Mouse (Mus musculus): ENCODE results near the gene Ddx20. TPM values are rescaled to one million over a fixed set of nuclear protein-coding genes. Genes with fewer than 3 reads are reported as not detected.

Ddx20 gene
- polyA plus RNA-seq, 1 experiment from 2014 or later: 40.3 TPM

DNA sequence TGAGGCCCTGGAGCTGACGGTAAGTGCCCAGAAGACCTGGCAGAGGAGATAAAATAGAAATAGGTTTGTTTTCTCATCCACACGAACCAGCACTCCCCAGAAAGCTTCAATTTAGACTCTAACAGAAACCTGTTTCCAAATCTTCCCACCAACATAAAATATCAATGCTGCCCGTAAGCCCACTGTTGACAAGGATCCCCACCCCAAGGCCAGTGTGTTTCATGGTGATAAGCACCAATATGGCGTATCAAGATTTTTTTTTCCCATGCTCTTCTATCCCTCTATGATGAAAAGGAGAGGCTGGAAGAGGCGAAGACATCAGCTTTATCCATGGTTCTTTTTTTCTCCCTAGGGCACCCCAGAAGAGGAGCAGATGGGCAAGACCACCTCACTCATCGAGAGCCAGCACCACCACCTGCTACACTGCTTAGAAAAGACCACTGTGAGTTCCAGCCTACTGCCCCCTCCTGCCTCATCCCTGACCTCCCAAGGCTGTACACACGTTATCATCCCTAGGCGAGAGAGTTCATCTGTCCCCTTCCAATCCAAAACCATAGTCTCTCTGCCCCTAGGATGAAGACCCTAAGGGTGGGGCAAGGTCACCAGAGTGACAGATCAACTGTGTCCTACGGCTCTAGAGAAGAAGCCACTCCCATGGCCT, 22.1 kb downstream of the Ddx20 start:
- Histone ChIP-seq H3K4me1 (ENCODE audit: control insufficient read depth, insufficient read depth, low read length) (no peaks in the 10 kb centered on the region), H3K27me3 (ENCODE audit: control insufficient read depth, insufficient read depth, low read length) (no peaks in the 10 kb centered on the region), H3K4me3 (ENCODE audit: low read length) (no peak overlapping the region), H3K9me3 (ENCODE audit: control insufficient read depth, low read length) (no peaks in the 10 kb centered on the region), H3K27ac (ENCODE audit: low read depth, low read length) (no peak overlapping the region), H3K36me3 (ENCODE audit: control insufficient read depth, insufficient read depth, low read length) (no peaks in the 10 kb centered on the region), H3K9ac (ENCODE audit: low read depth, low read length) (no peak overlapping the region), H3K4me2 (replicated peaks; ENCODE audit: low read depth, low read length) (no peak overlapping the region)
- 79% methylated on average over 9 of the region's 9 CpGs for WGBS
- ATAC-seq (ENCODE audit: low FRiP score, low TSS enrichment): no peak

DNA sequence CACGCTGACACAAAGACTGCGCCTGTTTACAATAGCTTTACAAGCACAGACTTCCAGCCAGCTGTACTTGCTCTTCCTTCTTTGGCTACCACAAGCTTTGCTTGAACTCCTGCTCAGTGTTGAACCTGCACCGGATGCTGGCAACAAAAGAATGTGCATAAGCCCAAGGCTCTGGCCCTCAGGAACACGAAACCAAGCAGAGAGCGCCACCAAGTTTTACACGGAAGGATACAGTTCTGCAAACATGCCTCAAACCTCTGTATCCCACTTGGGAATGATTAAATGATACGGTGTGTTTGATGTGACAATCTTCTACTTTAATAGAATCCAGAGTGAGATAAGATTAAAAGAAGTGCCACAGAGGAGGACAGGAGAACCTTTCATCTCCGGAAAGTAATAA, 24.3 kb downstream of the Ddx20 start:
- Histone ChIP-seq H3K4me2 (replicated peaks; ENCODE audit: low read depth, low read length) (no peak overlapping the region), H3K9ac (ENCODE audit: low read depth, low read length) (no peak overlapping the region), H3K27ac (ENCODE audit: low read depth, low read length) (no peak overlapping the region), H3K27me3 (ENCODE audit: control insufficient read depth, insufficient read depth, low read length) (no peaks in the 10 kb centered on the region), H3K4me3 (ENCODE audit: low read length) (no peak overlapping the region), H3K9me3 (ENCODE audit: control insufficient read depth, low read length) (no peaks in the 10 kb centered on the region), H3K4me1 (ENCODE audit: control insufficient read depth, insufficient read depth, low read length) (no peaks in the 10 kb centered on the region), H3K36me3 (ENCODE audit: control insufficient read depth, insufficient read depth, low read length) (no peaks in the 10 kb centered on the region)
- no peak for ATAC-seq (ENCODE audit: low FRiP score, low TSS enrichment)
- 79% methylated on average over 8 of the region's 8 CpGs for WGBS

- no peak for ATAC-seq (ENCODE audit: low FRiP score, low TSS enrichment)
- H3K4me3 ChIP-seq (ENCODE audit: low read length): no peak overlapping the region
- no peaks in the 10 kb centered on the region for H3K27me3 ChIP-seq (ENCODE audit: control insufficient read depth, insufficient read depth, low read length)
- no peaks in the 10 kb centered on the region; the same call in 1 of the 2 replicates for H3K9me3 ChIP-seq (ENCODE audit: control insufficient read depth, low read length)
- no peaks in the 10 kb centered on the region for H3K4me1 ChIP-seq (ENCODE audit: control insufficient read depth, insufficient read depth, low read length)
- H3K9ac ChIP-seq (ENCODE audit: low read depth, low read length): no peak overlapping the region
- H3K36me3 ChIP-seq (ENCODE audit: control insufficient read depth, insufficient read depth, low read length): no peaks in the 10 kb centered on the region
- 70% methylated on average over 2 of the region's 2 CpGs for WGBS
- H3K27ac ChIP-seq (ENCODE audit: low read depth, low read length): no peak overlapping the region
- no peak overlapping the region for H3K4me2 ChIP-seq (replicated peaks; ENCODE audit: low read depth, low read length)
These were observed 26.8 kb downstream of the Ddx20 start for GRCm38 (mm10) chr3:105660530-105660929.

DNA sequence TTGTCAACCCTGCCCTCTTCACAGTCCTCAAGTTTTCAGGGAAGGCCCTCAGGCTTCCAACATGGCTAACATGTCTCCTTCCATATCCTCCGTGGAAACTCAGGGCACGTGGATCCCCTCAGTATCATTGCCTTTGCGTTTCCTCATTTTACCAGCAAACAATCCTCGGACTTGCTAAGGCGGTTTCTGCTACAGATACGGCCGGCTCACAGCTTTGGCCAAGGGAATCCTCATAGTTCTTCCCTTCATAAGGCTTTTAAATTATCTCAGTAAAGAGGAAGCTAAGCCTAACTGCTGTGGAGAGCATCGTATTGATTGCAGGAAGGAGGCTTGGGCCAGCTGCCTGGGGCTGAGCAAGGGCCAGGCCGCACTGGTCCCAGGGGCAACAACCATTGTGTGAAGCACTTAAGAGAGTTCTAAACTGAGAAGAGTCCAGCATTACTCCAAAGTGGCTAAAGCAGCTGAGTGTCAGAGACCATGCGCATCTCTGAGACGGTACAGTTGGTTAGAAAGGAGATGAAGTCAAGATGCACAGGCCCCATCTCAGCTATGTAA, 32.3 kb downstream of the Ddx20 start:
- Histone ChIP-seq H3K27ac (ENCODE audit: low read depth, low read length) (no peak overlapping the region), H3K4me3 (ENCODE audit: low read length) (no peak overlapping the region), H3K9me3 (ENCODE audit: control insufficient read depth, low read length) (no peaks in the 10 kb centered on the region; the same call in 1 of the 2 replicates), H3K27me3 (ENCODE audit: control insufficient read depth, insufficient read depth, low read length) (no peaks in the 10 kb centered on the region), H3K9ac (ENCODE audit: low read depth, low read length) (no peak overlapping the region), H3K4me2 (replicated peaks; ENCODE audit: low read depth, low read length) (no peak overlapping the region), H3K4me1 (ENCODE audit: control insufficient read depth, insufficient read depth, low read length) (no peaks in the 10 kb centered on the region), H3K36me3 (ENCODE audit: control insufficient read depth, insufficient read depth, low read length) (no peaks in the 10 kb centered on the region)
- no peak for ATAC-seq (ENCODE audit: low FRiP score, low TSS enrichment)
- WGBS: 91% methylated on average over 11 of the region's 11 CpGs

DNA sequence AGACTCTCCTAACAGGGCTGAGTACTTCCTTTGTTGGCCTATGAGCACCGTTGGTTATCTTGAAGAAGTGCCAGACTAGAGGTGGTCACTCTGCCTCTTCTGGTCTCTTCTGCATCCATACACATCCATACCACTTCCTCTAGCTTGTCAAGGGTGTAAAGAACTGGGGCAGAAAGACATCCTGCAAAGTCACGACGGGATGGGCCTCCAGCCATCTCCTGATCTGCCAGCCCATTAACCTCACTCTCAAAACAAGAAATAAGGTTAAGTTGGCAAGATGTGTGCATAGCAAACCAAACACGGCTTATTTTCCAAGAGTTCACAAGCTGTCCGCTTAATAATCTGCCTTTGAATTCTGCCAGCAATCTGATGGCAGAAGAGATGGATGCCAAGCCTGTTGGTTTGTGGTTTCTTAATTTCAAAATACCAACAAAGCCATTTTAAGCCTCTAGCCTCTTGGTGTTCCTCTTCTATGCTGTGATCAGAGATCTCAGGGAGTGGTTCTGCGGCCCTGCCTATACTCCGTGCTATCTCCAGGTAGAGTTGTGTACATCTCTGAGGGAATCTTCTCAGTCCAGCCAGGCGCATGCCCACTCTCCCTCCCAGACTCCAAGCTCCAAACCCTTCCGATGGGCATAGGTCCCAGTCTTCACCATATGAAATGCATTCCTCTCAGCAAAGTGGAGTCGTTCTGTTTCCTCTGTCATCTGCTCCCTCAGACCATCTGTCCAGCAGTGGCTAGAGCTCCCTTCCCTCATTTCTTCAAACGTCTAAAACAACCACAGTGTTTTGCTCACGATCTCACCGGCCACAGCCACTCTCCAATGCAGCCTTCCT, 33.6 kb downstream of the Ddx20 start:
- no peak for ATAC-seq (ENCODE audit: low FRiP score, low TSS enrichment)
- WGBS: 85% methylated on average over 13 of the region's 13 CpGs
- H3K4me3 ChIP-seq (ENCODE audit: low read length): no peak overlapping the region
- H3K27me3 ChIP-seq (ENCODE audit: control insufficient read depth, insufficient read depth, low read length): no peaks in the 10 kb centered on the region
- H3K4me2 ChIP-seq (replicated peaks; ENCODE audit: low read depth, low read length): no peak overlapping the region
- no peaks in the 10 kb centered on the region for H3K36me3 ChIP-seq (ENCODE audit: control insufficient read depth, insufficient read depth, low read length)
- H3K9me3 ChIP-seq (ENCODE audit: control insufficient read depth, low read length): no peaks in the 10 kb centered on the region; the same call in 1 of the 2 replicates
- H3K9ac ChIP-seq (ENCODE audit: low read depth, low read length): no peak overlapping the region
- H3K27ac ChIP-seq (ENCODE audit: low read depth, low read length): no peak overlapping the region
- no peaks in the 10 kb centered on the region for H3K4me1 ChIP-seq (ENCODE audit: control insufficient read depth, insufficient read depth, low read length)

- Histone ChIP-seq H3K4me2 (replicated peaks; ENCODE audit: low read depth, low read length) (no peak overlapping the region), H3K4me1 (ENCODE audit: control insufficient read depth, insufficient read depth, low read length) (no peaks in the 10 kb centered on the region), H3K36me3 (ENCODE audit: control insufficient read depth, insufficient read depth, low read length) (no peaks in the 10 kb centered on the region), H3K4me3 (ENCODE audit: low read length) (no peak overlapping the region), H3K9ac (ENCODE audit: low read depth, low read length) (no peak overlapping the region), H3K27me3 (ENCODE audit: control insufficient read depth, insufficient read depth, low read length) (no peaks in the 10 kb centered on the region), H3K27ac (ENCODE audit: low read depth, low read length) (no peak overlapping the region), H3K9me3 (ENCODE audit: control insufficient read depth, low read length) (no peaks in the 10 kb centered on the region)
- WGBS: 75% methylated on average over 8 of the region's 8 CpGs
- ATAC-seq (ENCODE audit: low FRiP score, low TSS enrichment): no peak
These were observed 38.3 kb downstream of the Ddx20 start for GRCm38 (mm10) chr3:105648889-105649567.

DNA sequence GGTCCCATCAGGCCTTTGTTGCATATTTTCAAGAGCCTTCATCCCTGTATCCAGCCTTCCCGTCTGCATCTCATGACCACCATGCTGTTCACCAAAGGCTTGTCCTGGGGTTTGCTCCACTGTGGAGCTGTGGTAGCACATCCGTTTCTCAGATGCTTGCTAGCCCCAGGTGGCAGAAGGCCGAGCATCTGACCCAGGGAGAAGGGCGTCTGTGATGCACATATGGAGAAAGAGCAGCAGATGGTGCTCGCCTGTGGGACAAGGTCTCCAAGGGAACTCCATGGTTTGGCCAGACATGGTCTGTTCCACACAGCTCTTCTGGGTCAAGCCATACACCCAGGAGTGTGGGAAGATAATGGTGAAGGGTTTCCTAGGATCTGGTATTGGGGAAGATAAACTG, 43.8 kb downstream of the Ddx20 start:
- Histone ChIP-seq H3K4me1 (ENCODE audit: control insufficient read depth, insufficient read depth, low read length) (no peaks in the 10 kb centered on the region), H3K27me3 (ENCODE audit: control insufficient read depth, insufficient read depth, low read length) (no peaks in the 10 kb centered on the region), H3K27ac (ENCODE audit: low read depth, low read length) (no peak overlapping the region), H3K4me2 (replicated peaks; ENCODE audit: low read depth, low read length) (no peak overlapping the region), H3K9me3 (ENCODE audit: control insufficient read depth, low read length) (no peaks in the 10 kb centered on the region), H3K36me3 (ENCODE audit: control insufficient read depth, insufficient read depth, low read length) (no peaks in the 10 kb centered on the region), H3K9ac (ENCODE audit: low read depth, low read length) (no peak overlapping the region), H3K4me3 (ENCODE audit: low read length) (no peak overlapping the region)
- 85% methylated on average over 5 of the region's 5 CpGs for WGBS
- no peak for ATAC-seq (ENCODE audit: low FRiP score, low TSS enrichment)

GRCm38 (mm10) chr3:105642186-105642585, 45.2 kb downstream of the Ddx20 start:
- H3K27me3 ChIP-seq (ENCODE audit: control insufficient read depth, insufficient read depth, low read length): no peaks in the 10 kb centered on the region
- 44% methylated on average over 1 of the region's 1 CpGs for WGBS
- no peaks in the 10 kb centered on the region for H3K4me1 ChIP-seq (ENCODE audit: control insufficient read depth, insufficient read depth, low read length)
- H3K9ac ChIP-seq (ENCODE audit: low read depth, low read length): no peak overlapping the region
- H3K9me3 ChIP-seq (ENCODE audit: control insufficient read depth, low read length): no peaks in the 10 kb centered on the region
- H3K4me3 ChIP-seq (ENCODE audit: low read length): no peak overlapping the region
- no peak for ATAC-seq (ENCODE audit: low FRiP score, low TSS enrichment)
- no peaks in the 10 kb centered on the region for H3K36me3 ChIP-seq (ENCODE audit: control insufficient read depth, insufficient read depth, low read length)
- no peak overlapping the region for H3K27ac ChIP-seq (ENCODE audit: low read depth, low read length)
- H3K4me2 ChIP-seq (replicated peaks; ENCODE audit: low read depth, low read length): no peak overlapping the region

Measured in kidney, embryonic 14.5 days (tissue).